Mouse (Mus musculus) left cerebral cortex, postnatal 10 days (tissue): ENCODE results near the gene Josd2. TPM values are rescaled to one million over a fixed set of nuclear protein-coding genes. Genes with fewer than 3 reads are reported as not detected.

Source experiments
- DNase-seq, 2 experiments: peaks; one replicate each; pipeline ENCODE4 v3.0.0; 2021 to 2022; ENCODE audit warnings: low spot score in 2 of 2, mixed read lengths in 1 of 2; ENCODE audit errors: extremely low spot score in 1 of 2
- intact Hi-C: fragments of 180-260 bp; cut with DNase I; formaldehyde crosslinking; loops from one replicate; pipeline ENCODE4 v1.15.1; 2025
- total RNA-seq, 2 experiments: library from RNA; stranded (reverse); gene quantifications; 2 replicates each; pipeline ENCODE4 v1.2.3; 2021

The Josd2 gene
- total RNA-seq, 2 experiments from 2014 or later: 36.3 to 37.4 TPM

DNA sequence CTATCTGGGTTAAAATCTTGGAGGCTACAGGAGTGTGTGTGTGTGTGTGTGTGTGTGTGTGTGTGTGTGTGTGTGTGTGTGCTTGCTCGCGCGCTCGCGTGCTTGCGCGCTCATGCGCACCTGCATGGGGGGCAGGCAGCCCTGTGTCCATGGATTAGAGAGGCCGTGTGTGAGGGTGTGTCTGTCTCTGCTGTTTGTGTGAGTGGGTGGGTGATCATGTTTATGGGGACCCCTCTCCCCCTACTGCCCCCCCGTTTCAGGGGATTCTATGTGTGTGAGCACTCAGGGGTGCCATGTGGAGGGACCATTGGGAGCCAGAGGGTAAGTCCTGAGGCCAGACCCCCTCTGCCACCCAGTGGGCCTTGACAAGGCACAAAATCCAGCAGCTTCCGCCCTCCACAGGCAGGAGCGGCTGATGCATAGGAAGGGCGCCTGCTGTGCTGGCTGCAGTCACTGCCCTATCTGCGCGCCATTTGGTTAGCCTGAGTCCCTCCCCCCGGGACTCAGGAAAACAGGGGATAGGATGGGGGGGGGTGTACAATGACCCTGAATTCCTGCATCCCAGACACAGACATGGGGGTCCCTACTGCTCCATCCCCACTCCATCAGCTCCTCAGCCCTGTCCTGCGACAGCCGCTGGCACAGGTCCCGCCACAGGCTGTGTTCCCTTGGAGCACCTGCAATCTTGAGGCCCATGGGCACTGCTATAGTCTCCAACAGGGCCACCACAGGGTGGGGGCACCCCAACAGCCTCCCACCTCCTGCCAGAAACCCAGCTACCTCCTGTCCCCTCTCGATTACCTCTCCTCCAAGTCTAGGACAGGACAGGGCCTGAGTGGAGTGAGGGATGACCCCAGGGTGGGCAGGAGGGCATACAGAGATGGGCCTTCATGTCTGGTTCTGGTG, 24.3 kb upstream of the Josd2 start:
- no peak for DNase-seq
- intact Hi-C loops: loop anchor here (2.0 kb wide), 1 partner anchor 19 kb away; no protein-coding TSS in a partner anchor

DNA sequence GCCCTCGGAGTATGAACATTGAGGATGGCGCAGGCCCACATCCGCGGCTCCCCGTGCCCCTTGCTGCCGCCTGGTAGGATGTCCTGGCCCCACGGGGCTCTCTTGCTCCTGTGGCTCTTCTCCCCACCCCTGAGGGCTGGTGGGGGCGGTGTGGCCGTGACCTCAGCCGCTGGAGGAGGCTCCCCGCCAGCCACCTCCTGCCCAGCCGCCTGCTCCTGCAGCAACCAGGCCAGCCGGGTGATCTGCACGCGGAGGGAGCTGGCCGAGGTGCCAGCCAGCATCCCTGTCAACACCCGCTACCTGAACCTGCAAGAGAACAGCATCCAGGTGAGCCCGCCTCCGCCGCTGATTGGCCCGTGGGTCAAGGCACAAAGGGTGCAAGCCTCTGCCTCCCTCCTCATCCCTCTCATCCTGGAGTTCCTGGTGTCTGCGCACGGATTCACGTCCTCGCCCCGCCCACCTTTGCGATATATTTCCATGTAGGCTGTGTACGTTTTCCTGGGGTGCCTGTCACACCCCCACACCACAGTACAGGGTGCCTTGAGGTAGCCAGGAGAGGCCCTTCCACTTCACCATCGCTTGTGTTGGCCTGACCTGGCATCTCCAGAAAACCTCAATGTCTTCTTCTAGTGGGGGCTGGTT, 22.8 kb upstream of the Josd2 start:
- DNase-seq: no peak
- intact Hi-C loops: no loop called here

- intact Hi-C loops: no loop called here
- no peak for DNase-seq
Observed at GRCm38 (mm10) chr7:44445528-44445923, 22.3 kb upstream of the Josd2 start.

DNA sequence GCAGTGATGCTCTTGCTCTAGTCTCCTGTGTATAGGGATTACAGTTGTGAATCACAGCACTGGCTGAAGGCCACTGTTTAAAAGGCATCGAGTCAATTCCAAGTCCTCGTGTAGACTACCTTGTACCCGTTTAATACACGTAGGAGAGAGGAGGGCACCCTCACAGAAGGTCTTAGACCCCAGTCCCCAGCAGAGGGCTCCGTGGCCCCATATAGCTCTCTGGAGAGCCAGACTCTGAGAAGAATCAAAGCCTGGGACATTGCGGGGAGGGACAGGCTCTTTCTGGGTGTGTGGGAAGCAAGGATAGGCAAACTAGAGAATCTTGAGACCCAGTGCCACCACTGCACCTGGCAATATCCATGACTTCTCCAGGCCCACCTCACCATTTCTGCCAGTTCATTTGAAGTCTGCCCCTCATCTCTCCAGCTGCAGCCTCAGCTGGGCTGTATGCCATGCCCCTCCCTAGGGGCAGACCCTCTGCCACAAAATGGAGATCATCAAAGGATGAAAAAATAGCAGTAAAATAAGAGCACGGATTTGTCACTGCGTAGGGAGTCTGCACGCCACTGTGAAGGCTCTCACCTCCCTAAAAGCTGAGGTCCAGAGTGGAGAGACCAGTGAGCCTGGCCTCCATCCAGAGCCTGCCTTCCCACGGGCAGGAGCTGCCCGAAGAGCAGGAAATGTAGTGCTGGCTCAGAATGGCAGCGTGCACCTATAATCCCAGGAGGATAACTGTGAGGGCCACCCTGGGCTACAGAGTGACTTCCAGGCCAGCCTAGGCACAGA, 21.5 kb upstream of the Josd2 start:
- no peak for DNase-seq
- intact Hi-C loops: no loop called here

- intact Hi-C loops: no loop called here
- DNase-seq: peak in 1 of 2 experiments; percentile 28
Observed at GRCm38 (mm10) chr7:44453256-44453655, 14.5 kb upstream of the Josd2 start.

DNA sequence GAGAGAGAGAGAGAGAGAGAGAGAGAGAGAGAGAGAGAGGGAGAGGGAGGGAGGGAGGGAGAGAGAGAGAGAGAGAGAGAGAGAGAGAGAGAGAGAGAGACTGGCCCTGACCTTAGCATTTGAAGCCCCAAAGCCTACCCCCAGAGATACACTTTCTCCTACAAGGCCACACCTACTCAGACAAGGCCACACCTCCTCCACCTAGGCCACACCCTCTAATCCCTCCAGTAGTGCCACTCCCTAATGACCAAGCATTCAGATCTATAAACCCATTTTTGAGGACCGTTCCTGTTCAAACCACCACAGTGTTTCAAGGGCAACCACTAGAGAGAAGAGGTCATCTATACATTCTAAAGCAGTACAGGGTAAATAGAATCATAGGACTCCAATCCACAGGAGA, 11.5 kb upstream of the Josd2 start:
- peak in 1 of 2 experiments; percentile 12 for DNase-seq
- intact Hi-C loops: no loop called here

GRCm38 (mm10) chr7:44460067-44460466, 7.7 kb upstream of the Josd2 start:
- intact Hi-C loops: no loop called here
- DNase-seq: no peak

DNA sequence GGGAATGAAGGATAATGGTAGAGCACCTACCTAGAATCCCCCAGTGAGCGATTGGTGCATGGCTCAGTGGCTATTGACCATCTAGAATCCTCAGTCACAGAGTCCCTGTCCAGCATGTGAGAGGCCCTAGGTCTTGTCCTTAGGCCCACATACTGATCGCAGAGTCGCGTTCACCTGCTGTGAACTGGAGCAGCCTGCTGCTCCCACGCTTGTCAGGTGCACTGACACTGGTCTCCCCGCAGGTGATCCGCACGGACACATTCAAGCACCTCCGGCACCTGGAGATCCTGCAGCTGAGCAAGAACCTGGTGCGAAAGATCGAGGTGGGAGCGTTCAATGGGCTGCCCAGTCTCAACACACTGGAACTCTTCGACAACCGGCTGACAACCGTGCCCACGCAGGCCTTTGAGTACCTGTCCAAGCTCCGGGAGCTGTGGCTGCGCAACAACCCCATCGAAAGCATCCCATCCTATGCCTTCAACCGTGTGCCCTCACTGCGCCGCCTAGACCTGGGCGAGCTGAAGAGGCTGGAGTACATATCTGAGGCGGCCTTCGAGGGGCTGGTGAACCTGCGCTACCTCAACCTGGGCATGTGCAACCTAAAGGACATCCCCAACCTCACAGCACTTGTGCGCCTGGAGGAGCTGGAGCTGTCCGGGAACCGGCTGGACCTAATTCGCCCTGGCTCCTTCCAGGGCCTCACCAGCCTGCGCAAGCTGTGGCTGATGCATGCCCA, 6.8 kb upstream of the Josd2 start:
- intact Hi-C loops: no loop called here
- DNase-seq: no peak

- no peak for DNase-seq
Observed at GRCm38 (mm10) chr7:44461503-44462217, 6.1 kb upstream of the Josd2 start.

DNA sequence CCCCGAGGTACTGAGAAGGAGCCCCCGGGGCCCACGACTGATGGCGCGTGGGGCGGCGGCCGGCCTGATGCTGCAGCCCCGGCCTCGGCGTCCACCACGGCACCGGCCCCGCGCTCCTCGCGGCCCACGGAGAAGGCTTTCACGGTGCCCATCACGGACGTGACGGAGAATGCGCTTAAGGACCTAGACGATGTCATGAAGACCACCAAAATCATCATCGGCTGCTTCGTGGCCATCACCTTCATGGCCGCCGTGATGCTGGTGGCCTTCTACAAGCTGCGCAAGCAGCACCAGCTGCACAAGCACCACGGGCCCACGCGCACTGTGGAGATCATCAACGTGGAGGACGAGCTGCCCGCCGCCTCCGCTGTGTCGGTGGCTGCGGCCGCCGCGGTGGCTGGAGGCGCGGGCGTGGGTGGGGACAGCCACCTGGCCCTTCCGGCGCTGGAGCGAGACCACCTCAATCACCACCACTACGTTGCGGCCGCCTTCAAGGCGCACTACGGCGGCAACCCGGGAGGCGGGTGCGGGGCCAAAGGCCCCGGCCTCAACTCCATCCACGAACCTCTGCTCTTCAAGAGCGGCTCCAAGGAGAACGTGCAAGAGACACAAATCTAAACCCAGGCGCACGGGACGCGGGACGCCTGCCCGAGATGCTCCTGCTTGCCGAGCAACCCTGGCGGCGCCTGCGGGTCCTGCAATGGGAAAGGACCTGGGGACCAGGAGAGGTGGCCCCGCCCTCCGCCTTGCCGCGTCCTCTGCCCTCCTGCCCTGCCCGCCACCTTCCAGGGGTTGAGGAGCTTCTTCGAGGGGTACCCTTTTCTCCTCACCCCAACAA, 5.3 kb upstream of the Josd2 start:
- peak in 1 of 2 experiments; percentile 77 for DNase-seq
- intact Hi-C loops: loop anchor here (2.0 kb wide), 1 partner anchor 20 kb away; no protein-coding TSS in a partner anchor

More at GRCm38 (mm10) chr7:44461503-44462217, 6.1 kb upstream of the Josd2 start:
- intact Hi-C loops: loop anchor here (2.0 kb wide), 1 partner anchor 19 kb away; no protein-coding TSS in a partner anchor

- no peak for DNase-seq
- intact Hi-C loops: loop anchor here (2.0 kb wide), 1 partner anchor 20 kb away; no protein-coding TSS in a partner anchor
Observed at GRCm38 (mm10) chr7:44463056-44463425, 4.7 kb upstream of the Josd2 start.

DNA sequence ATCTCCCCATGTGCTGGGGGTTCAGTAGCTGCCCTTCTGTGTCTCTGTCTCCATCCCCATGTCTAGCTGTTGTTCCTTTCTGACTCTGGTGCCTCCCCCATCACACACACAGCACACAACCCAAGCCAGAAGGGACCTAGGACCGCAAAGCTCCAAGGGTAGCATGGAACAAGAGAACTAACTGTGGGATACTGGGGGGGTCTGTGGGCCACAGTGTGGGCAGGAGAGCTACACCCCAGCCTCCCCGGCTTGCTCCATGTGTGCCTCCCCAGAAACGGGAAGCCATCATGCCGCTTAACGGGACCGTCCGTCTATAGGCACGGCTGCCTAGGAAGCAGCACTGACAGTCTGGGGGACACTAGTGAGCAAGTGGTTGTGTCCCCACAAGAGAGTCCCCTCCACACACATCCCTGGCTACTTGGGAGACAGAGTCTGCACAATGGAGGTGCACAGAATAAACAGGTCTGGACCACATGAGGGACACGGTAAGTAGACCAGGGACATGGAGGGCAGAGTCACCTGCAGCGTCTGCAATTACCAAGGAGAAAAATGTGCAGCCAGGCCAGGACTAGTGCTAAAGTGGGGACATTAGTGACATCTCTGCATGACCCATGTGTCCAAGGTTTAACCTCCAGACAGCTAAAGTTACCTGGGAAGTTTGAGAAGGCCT, 4.1 kb upstream of the Josd2 start:
- no peak for DNase-seq

GRCm38 (mm10) chr7:44464511-44464910, 3.3 kb upstream of the Josd2 start:
- intact Hi-C loops: no loop called here
- peak; percentile 83 to 86 for DNase-seq

More for the DNA sequence above, 4.1 kb upstream of the Josd2 start:
- intact Hi-C loops: loop anchor here (2.0 kb wide), 1 partner anchor 21 kb away; no protein-coding TSS in a partner anchor

- DNase-seq: no peak
- intact Hi-C loops: no loop called here
Observed at GRCm38 (mm10) chr7:44465111-44465510, 2.7 kb upstream of the Josd2 start, which contains the start of gene Aspdh. Gene Aspdh (plus strand): TSS chr7:44465391.

DNA sequence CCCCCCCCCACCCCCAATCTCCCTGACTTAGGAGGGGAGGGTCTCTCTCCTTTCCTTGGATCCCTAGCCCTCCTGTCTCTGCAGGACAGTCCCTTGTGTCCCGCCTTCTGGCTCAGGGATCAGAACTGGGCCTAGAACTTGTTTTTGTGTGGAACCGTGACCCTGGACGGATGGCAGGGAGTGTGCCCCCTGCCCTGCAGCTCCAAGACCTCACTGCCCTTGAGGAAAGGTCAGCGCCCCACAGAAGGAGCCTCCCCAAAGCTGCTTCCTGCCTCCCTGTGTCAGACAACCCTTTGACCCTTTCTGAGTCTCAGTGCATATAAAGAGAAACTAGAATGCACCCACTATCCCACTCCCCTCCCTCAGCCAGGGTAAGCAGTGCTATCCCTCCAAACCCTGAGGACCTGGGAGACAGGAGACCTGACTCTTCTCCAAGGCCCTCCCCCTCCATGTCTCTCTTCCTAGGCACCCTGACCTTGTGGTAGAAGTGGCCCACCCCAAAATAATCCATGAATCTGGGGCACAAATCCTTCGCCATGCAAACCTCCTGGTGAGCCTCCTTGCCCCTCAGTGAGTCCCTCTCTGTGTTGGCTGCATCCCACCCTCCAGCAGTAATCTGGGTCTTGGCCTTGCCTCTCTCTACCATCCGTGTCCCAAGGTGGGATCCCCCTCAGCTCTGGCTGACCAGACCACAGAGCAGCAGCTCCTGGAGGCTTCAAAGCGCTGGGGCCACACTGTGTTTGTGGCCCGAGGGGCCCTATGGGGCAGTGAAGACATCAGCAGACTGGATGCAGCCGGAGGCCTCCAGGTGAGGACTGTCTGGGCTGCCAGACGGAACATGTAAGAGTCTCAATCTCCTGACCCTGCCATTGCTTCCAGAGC, 1.5 kb upstream of the Josd2 start:
- intact Hi-C loops: no loop called here
- no peak for DNase-seq
